Mouse (Mus musculus): Measurements from ENCODE around the gene Dzip3.

DNA sequence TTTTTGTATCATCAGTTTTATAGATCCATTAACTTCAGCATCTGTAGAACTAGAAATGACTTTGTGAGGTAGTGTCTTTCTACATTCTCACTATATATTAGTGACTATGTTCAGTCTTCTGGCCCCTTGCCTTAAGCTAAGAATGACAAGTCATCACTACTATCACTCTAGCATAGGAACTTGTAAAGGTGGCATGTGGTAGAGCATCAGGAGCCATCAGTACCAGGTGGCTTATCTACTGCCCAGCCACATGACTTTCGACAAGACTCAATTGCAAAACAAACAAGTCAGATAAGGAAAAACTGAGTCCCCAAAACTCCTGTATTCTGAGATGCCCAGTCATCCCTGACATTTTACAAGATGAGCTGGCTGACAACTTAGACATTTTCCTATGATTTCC is 70.2 kb downstream of the Dzip3 start:
- no peak for TF ChIP-seq POLR2A (IDR thresholded peaks at IDR 0.05; ENCODE audit: borderline replicate concordance, low read depth, low read length)
- TF ChIP-seq CTCF (IDR thresholded peaks at IDR 0.05; ENCODE audit: low read depth, low read length), result no peak

Data from bone marrow macrophage, adult 2 months (primary cell).